Mouse (Mus musculus): ENCODE measurements around the gene Nxpe3. TPM values are rescaled to one million over a fixed set of nuclear protein-coding genes. Genes with fewer than 3 reads are reported as not detected.
"Not testable (repeated sequence)": the region's sequence is repeated elsewhere in the genome, so short reads cannot be mapped to it uniquely, and the experiment has no call there.

Nxpe3 gene
- polyA plus RNA-seq, 1 experiment from 2014 or later, result 0.85 TPM

DNA sequence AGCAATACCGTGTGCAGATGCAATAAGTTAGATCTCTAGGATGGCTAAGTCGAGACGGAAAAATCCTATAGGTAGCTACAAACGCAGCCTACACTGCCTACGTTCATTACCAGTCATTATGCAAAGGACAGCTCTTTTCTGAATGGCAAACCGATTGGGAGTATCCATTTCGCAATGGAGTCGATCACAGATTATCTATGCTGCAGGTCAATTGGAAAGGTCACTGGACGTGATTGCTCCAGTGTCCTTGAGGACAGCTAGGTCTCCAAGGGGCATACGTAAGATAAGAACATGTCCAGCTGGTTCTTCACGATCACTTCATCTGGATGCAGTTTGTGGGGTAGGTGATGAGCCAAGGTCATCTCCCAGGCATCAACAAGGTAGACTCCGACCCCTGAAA, 51.2 kb downstream of the Nxpe3 start:
- Histone ChIP-seq H3K27ac (ENCODE audit: low read length) (no peak overlapping the region), H3K9me3 (replicated peaks; ENCODE audit: control insufficient read depth, low read length) (no peaks in the 10 kb centered on the region), H3K36me3 (ENCODE audit: control insufficient read depth, insufficient read depth, low read length) (peaks cover 7% of the 10 kb centered on the region), H3K9ac (ENCODE audit: low read length) (no peak overlapping the region), H3K4me1 (ENCODE audit: control insufficient read depth, insufficient read depth, low read length) (no peaks in the 10 kb centered on the region), H3K4me3 (replicated peaks; ENCODE audit: low read length) (no peak overlapping the region), H3K4me2 (ENCODE audit: low read depth, low read length) (no peak overlapping the region), H3K27me3 (ENCODE audit: control insufficient read depth, insufficient read depth, low read length) (no peaks in the 10 kb centered on the region)
- WGBS, result 94% methylated on average over 12 of the region's 12 CpGs
- no peak for ATAC-seq (ENCODE audit: insufficient read depth, low FRiP score)

DNA sequence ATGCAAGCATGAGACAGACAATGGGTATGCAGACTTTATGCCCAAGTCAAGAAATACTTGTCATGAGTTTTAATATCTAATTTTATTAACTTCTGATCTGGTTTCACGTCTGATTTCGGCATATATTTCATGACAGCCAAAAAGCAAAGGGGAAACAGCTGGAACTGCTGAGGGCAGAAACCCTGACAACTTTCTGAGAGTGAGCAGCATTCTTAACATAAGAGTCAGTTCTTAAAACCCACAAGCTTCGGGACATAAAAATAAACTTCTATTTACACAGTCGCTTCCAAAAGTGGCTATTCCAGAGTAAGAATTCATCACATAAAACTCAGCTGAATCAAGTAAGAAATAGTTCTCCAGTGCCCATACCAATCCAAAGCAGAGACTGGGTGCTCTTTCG, 52.0 kb downstream of the Nxpe3 start:
- H3K36me3 ChIP-seq (ENCODE audit: control insufficient read depth, insufficient read depth, low read length), result peaks cover 7% of the 10 kb centered on the region
- 68% methylated on average over 5 of the region's 5 CpGs for WGBS
- H3K9me3 ChIP-seq (replicated peaks; ENCODE audit: control insufficient read depth, low read length), result no peaks in the 10 kb centered on the region
- no peaks in the 10 kb centered on the region for H3K4me1 ChIP-seq (ENCODE audit: control insufficient read depth, insufficient read depth, low read length)
- H3K27me3 ChIP-seq (ENCODE audit: control insufficient read depth, insufficient read depth, low read length), result no peaks in the 10 kb centered on the region
- no peak overlapping the region for H3K9ac ChIP-seq (ENCODE audit: low read length)
- no peak for ATAC-seq (ENCODE audit: insufficient read depth, low FRiP score)
- H3K4me2 ChIP-seq (ENCODE audit: low read depth, low read length), result no peak overlapping the region
- no peak overlapping the region for H3K4me3 ChIP-seq (replicated peaks; ENCODE audit: low read length)
- no peak overlapping the region for H3K27ac ChIP-seq (ENCODE audit: low read length)

GRCm38 (mm10) chr16:55841506-55841905, 53.6 kb downstream of the Nxpe3 start:
- peaks cover 7% of the 10 kb centered on the region for H3K36me3 ChIP-seq (ENCODE audit: control insufficient read depth, insufficient read depth, low read length)
- no peak overlapping the region for H3K4me2 ChIP-seq (ENCODE audit: low read depth, low read length)
- 87% methylated on average over 6 of the region's 6 CpGs for WGBS
- ATAC-seq (ENCODE audit: insufficient read depth, low FRiP score), result no peak
- no peak overlapping the region for H3K9ac ChIP-seq (ENCODE audit: low read length)
- no peaks in the 10 kb centered on the region for H3K9me3 ChIP-seq (replicated peaks; ENCODE audit: control insufficient read depth, low read length)
- no peak overlapping the region for H3K4me3 ChIP-seq (replicated peaks; ENCODE audit: low read length)
- peaks cover 3% of the 10 kb centered on the region; the same call in 1 of the 2 replicates for H3K4me1 ChIP-seq (ENCODE audit: control insufficient read depth, insufficient read depth, low read length)
- H3K27me3 ChIP-seq (ENCODE audit: control insufficient read depth, insufficient read depth, low read length), result no peaks in the 10 kb centered on the region
- H3K27ac ChIP-seq (ENCODE audit: low read length), result no peak overlapping the region

- H3K27me3 ChIP-seq (ENCODE audit: control insufficient read depth, insufficient read depth, low read length), result no peaks in the 10 kb centered on the region
- peak within 1 kb of the TSS; percentile 93 for H3K9ac ChIP-seq (ENCODE audit: low read length)
- peaks cover 3% of the 10 kb centered on the region; the same call in 1 of the 2 replicates for H3K4me1 ChIP-seq (ENCODE audit: control insufficient read depth, insufficient read depth, low read length)
- H3K36me3 ChIP-seq (ENCODE audit: control insufficient read depth, insufficient read depth, low read length), result no peaks in the 10 kb centered on the region; the same call in 1 of the 2 replicates
- H3K27ac ChIP-seq (ENCODE audit: low read length), result peak within 1 kb of the TSS; percentile 86
- no peaks in the 10 kb centered on the region for H3K9me3 ChIP-seq (replicated peaks; ENCODE audit: control insufficient read depth, low read length)
- WGBS, result under 1% methylated on average over 40 of the region's 40 CpGs
- peak within 1 kb of the TSS; percentile 86 for H3K4me2 ChIP-seq (ENCODE audit: low read depth, low read length)
- peak; percentile 93 for ATAC-seq (ENCODE audit: insufficient read depth, low FRiP score)
- H3K4me3 ChIP-seq (replicated peaks; ENCODE audit: low read length), result peak within 1 kb of the TSS; percentile 73
Measured at GRCm38 (mm10) chr16:55838510-55839474, 56.3 kb downstream of the Nxpe3 start, which contains the start of gene Nfkbiz. Gene Nfkbiz (minus strand): TSS chr16:55838899.

- peak overlapping the region; percentile 73 for H3K4me3 ChIP-seq (replicated peaks; ENCODE audit: low read length)
- no peak for ATAC-seq (ENCODE audit: insufficient read depth, low FRiP score)
- peak overlapping the region; percentile 93 for H3K9ac ChIP-seq (ENCODE audit: low read length)
- no peaks in the 10 kb centered on the region; the same call in 1 of the 2 replicates for H3K36me3 ChIP-seq (ENCODE audit: control insufficient read depth, insufficient read depth, low read length)
- H3K9me3 ChIP-seq (replicated peaks; ENCODE audit: control insufficient read depth, low read length), result no peaks in the 10 kb centered on the region
- no peaks in the 10 kb centered on the region for H3K27me3 ChIP-seq (ENCODE audit: control insufficient read depth, insufficient read depth, low read length)
- 12% methylated on average over 3 of the region's 3 CpGs for WGBS
- H3K4me1 ChIP-seq (ENCODE audit: control insufficient read depth, insufficient read depth, low read length), result peaks cover 3% of the 10 kb centered on the region; the same call in 1 of the 2 replicates
- peak overlapping the region; percentile 86; the same call in 1 of the 2 replicates for H3K27ac ChIP-seq (ENCODE audit: low read length)
- H3K4me2 ChIP-seq (ENCODE audit: low read depth, low read length), result peak overlapping the region; percentile 86
Measured at GRCm38 (mm10) chr16:55838129-55838509, 57.0 kb downstream of the Nxpe3 start.

GRCm38 (mm10) chr16:55837653-55838052, 57.4 kb downstream of the Nxpe3 start:
- H3K4me3 ChIP-seq (replicated peaks; ENCODE audit: low read length); H3K27me3 ChIP-seq (ENCODE audit: control insufficient read depth, insufficient read depth, low read length): not testable (repeated sequence)
- 89% methylated on average over 8 of the region's 8 CpGs for WGBS

DNA sequence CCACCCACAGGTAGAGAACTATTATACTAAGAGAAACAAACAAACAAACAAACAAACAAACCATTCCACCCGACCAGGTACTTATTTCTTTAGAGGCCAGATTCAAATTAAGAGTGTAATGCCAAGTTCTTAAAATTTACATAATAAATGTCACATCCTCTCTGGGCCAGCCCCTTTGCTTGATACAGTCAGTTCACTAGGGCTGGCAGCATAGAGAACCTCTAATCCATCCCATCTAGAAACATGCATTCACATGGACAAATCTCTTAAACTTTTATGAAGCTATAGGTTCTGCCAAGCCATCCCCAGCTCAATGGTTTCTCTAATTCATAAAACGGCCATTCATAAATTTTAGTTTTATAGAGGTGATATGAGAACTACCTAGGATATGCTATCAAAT, 57.9 kb downstream of the Nxpe3 start:
- Histone ChIP-seq H3K4me1 (ENCODE audit: control insufficient read depth, insufficient read depth, low read length) (peaks cover 3% of the 10 kb centered on the region; the same call in 1 of the 2 replicates), H3K9me3 (replicated peaks; ENCODE audit: control insufficient read depth, low read length) (no peaks in the 10 kb centered on the region), H3K27ac (ENCODE audit: low read length) (no peak overlapping the region), H3K4me3 (replicated peaks; ENCODE audit: low read length) (no peak overlapping the region), H3K36me3 (ENCODE audit: control insufficient read depth, insufficient read depth, low read length) (no peaks in the 10 kb centered on the region; the same call in 1 of the 2 replicates), H3K4me2 (ENCODE audit: low read depth, low read length) (no peak overlapping the region), H3K9ac (ENCODE audit: low read length) (no peak overlapping the region), H3K27me3 (ENCODE audit: control insufficient read depth, insufficient read depth, low read length) (no peaks in the 10 kb centered on the region)
- 66% methylated on average over 2 of the region's 2 CpGs for WGBS
- ATAC-seq (ENCODE audit: insufficient read depth, low FRiP score), result no peak

More at GRCm38 (mm10) chr16:55837653-55838052, 57.4 kb downstream of the Nxpe3 start:
- H3K4me2 ChIP-seq (ENCODE audit: low read depth, low read length), result peak overlapping the region; percentile 86
- H3K36me3 ChIP-seq (ENCODE audit: control insufficient read depth, insufficient read depth, low read length); H3K9me3 ChIP-seq (replicated peaks; ENCODE audit: control insufficient read depth, low read length); H3K9ac ChIP-seq (ENCODE audit: low read length); ATAC-seq (ENCODE audit: insufficient read depth, low FRiP score); H3K4me1 ChIP-seq (ENCODE audit: control insufficient read depth, insufficient read depth, low read length); H3K27ac ChIP-seq (ENCODE audit: low read length): not testable (repeated sequence)

DNA sequence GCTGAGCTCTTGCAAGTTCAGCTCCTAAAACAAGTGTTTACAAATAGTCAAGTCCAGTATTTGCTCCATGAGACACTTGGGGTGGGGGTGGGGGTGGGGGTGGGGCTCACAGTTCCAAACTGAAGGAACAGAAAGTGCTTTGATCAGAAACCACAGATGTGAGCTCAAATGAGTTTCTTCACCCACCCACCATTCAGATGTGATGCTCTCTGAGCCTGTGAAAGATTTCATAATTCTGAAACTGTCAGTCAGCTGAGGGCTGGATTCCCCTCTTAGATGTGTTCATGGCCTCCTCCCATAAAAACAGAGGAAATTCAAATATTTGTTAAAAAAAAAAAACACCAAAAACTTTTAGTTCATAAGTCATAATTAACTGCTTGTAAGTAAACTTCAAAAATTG, 59.3 kb downstream of the Nxpe3 start:
- H3K27me3 ChIP-seq (ENCODE audit: control insufficient read depth, insufficient read depth, low read length), result no peaks in the 10 kb centered on the region
- no peaks in the 10 kb centered on the region for H3K9me3 ChIP-seq (replicated peaks; ENCODE audit: control insufficient read depth, low read length)
- H3K27ac ChIP-seq (ENCODE audit: low read length), result no peak overlapping the region
- no peak overlapping the region for H3K4me2 ChIP-seq (ENCODE audit: low read depth, low read length)
- H3K36me3 ChIP-seq (ENCODE audit: control insufficient read depth, insufficient read depth, low read length), result no peaks in the 10 kb centered on the region; the same call in 1 of the 2 replicates
- H3K4me1 ChIP-seq (ENCODE audit: control insufficient read depth, insufficient read depth, low read length), result peaks cover 3% of the 10 kb centered on the region; the same call in 1 of the 2 replicates
- ATAC-seq (ENCODE audit: insufficient read depth, low FRiP score), result no peak
- H3K9ac ChIP-seq (ENCODE audit: low read length), result no peak overlapping the region
- no peak overlapping the region for H3K4me3 ChIP-seq (replicated peaks; ENCODE audit: low read length)

- no peak for ATAC-seq (ENCODE audit: insufficient read depth, low FRiP score)
- Histone ChIP-seq H3K27me3 (ENCODE audit: control insufficient read depth, insufficient read depth, low read length) (no peaks in the 10 kb centered on the region), H3K27ac (ENCODE audit: low read length) (no peak overlapping the region), H3K36me3 (ENCODE audit: control insufficient read depth, insufficient read depth, low read length) (no peaks in the 10 kb centered on the region; the same call in 1 of the 2 replicates), H3K4me2 (ENCODE audit: low read depth, low read length) (no peak overlapping the region), H3K4me1 (ENCODE audit: control insufficient read depth, insufficient read depth, low read length) (no peaks in the 10 kb centered on the region; the same call in 1 of the 2 replicates), H3K4me3 (replicated peaks; ENCODE audit: low read length) (no peak overlapping the region), H3K9me3 (replicated peaks; ENCODE audit: control insufficient read depth, low read length) (no peaks in the 10 kb centered on the region), H3K9ac (ENCODE audit: low read length) (no peak overlapping the region)
- 90% methylated on average over 8 of the region's 8 CpGs for WGBS
Measured at GRCm38 (mm10) chr16:55832617-55833016, 62.5 kb downstream of the Nxpe3 start.

Measured in stomach, embryonic 16.5 days (tissue).